Mouse (Mus musculus) embryonic fibroblast, embryonic 13.5 days (primary cell): ENCODE data around the gene Rps15.

Experiments
- CTCF ChIP-seq: IDR thresholded peaks from 2 replicates; pipeline ENCODE4 v1.5.1; 2011; ENCODE audit warnings: mild to moderate bottlenecking, control low read depth, low read length, moderate library complexity, borderline replicate concordance; ENCODE audit not compliant: insufficient read depth
- POLR2A ChIP-seq: IDR thresholded peaks from 2 replicates; pipeline ENCODE4 v1.6.1; 2011; ENCODE audit warnings: low read depth, mild to moderate bottlenecking, control low read depth, low read length, moderate library complexity

GRCm38 (mm10) chr10:80260642-80261584 is 31.3 kb upstream of the Rps15 start, which contains the start of the genes Gamt and Dazap1:
- TF ChIP-seq CTCF (no peak), POLR2A (peak; percentile 70)
